Mouse (Mus musculus) urinary bladder, postnatal 36 days (tissue): ENCODE measurements around the gene Zswim4.

Experiments used
- DNase-seq, 2 experiments: peaks; one replicate each; pipeline ENCODE4 v3.0.0; 2022; ENCODE audit warnings: low spot score in 2 of 2, mixed read lengths in 1 of 2

The Zswim4 gene

DNA sequence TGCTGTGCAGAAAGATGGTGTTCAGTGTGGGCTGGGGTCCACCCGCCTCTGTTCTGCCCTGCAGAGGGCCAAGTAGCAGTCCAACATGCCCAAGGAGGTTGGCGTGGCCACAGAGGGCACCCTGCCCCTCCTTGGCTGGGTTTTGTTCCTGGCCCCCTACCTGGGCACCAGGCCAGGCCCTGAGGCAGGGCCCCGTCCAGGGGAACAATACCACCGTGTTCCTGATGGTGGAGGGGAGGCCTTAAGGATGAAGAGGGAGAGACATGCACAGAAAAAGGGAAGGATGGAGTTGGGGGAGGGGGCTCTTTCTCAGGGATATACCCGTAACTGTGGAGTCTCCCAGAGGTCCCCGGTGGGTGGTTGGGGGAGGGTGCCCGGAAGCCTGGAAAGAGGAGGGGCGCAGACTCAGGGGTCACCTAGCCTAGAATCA, 36.7 kb downstream of the Zswim4 start:
- DNase-seq = no peak

DNA sequence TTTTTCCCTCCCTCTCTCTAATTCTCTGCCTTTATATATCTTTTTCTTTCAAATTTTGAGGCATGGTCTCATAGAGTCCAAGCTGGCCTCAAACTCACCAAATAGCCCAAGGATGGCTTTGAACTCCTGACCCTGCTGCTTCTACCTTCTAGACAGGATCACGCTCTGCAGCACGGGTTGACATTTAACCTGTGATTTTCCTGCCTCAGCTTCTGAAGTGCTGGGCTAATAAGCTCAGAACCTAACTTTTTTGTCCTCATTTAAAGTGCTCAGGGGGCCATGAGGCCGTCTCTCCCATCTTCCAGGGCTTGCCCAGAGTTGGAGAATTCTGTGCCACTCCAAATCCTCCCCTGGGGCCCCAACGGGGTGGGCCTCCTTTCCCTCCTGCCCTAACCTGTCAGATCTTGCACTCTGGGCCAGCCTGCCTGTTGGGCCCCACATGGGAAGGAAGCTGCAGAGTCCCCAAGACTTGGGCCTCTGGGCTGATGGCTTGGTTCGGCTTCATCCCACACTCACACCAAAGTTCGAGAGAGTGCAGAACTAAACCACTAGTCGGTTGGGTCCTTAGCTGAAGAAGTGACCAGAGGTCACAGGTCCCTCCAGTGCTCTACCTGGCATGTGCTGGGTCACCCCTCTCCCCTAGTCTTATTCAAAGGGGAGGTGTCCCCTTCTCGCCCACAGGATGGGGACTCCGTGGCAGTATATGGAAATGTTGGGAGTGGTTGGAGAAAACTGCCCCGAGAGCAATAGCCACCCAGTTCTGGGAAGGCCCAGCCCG, 37.3 kb downstream of the Zswim4 start:
- DNase-seq = no peak

DNA sequence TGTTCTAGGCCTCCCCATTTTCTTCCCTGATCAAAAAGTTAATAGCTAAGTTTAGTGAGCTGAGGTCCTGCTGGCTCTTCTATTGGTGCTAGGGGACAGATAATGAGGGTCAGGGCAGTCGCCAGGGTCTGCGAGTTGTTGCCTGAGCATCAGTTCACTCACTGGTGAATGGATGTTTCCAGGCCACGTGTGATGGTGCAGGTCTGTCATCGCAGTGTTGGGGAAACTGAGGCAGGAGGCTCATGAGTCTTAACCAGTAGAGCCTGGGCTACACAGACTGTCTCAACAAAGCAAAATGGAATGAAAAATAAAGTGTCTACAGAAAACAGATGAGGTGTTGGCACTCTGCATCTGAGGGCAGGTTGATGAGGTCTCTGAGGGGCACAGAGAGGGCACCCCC, 38.0 kb downstream of the Zswim4 start:
- DNase-seq = no peak

DNA sequence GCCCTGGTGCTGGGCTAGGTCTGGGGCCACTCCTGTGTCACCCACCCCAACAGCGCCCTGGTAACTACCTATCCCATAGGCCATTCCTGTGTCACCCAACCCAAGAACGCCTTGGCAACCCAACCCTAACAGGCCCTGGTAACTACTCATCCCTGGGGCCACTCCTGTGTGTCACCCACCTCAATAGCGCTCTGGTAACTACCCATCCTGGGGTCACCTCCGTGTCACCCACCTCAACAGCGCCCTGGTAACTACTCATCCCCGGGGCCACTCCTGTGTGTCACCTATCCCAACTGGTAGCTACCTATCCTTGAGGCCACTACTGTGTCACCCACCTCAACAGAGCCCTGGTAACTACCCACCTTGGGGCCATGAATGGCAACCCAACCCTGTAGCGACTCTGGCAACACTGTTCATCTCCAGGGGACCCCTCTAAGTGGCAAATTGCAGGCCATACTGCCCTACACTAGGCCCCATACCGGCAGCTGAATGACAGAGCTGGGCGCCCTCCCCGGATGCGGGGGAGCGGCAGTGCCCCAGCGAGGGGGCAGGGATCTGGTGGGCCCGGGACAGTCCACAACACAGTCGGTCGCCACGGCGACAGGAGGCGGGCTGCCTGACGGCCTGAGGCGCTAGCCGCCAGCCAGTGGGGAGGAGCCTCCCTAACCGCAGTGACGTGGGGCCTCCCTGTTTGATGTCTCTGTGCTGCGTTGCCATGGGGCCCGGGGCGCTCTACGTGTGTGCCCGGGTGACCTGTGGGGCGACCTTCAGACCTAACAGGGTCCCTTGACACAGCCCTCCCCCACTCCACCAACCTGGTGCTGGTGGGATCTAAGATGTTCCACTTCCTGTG, 38.7 kb downstream of the Zswim4 start:
- DNase-seq = peak; percentile 86 to 89

DNA sequence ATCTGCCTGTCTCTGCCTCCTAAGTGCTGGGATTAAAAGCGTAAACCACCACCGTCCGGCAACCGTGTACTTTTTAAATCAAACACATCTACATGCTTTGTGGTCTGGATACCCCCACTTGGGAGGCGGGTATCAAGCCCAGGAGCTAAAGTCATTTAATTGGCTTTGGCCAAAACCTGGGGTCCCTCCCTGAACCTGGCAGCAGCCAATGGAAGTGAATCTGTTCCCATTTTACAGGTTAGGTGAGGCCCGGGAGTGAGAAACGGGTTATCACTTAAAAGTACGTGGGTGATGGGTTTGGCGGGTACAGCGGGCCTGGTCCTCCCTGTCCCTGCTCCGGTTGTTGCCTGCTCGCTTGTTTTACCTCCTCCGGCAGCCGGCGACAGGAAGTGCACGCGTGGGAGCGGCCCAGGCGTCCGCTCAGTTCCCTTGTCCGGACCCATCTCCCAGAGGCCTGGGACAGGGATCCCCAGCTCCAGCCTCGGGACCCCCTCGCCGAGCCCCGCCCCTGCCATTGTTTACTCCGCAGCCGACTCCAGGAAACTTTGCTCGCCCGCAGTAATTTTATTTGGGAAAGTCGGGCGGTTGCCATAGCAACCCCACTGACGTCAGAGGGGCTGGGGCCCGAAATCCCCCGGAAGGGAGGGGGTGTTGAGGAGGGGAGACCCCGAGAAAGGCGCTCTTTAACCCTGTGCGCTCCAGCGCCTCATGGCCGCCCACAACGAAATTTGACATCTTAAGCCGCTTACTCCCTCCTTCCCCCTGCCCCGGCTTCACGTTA, 39.5 kb downstream of the Zswim4 start:
- DNase-seq = peak; percentile 78 to 86

DNA sequence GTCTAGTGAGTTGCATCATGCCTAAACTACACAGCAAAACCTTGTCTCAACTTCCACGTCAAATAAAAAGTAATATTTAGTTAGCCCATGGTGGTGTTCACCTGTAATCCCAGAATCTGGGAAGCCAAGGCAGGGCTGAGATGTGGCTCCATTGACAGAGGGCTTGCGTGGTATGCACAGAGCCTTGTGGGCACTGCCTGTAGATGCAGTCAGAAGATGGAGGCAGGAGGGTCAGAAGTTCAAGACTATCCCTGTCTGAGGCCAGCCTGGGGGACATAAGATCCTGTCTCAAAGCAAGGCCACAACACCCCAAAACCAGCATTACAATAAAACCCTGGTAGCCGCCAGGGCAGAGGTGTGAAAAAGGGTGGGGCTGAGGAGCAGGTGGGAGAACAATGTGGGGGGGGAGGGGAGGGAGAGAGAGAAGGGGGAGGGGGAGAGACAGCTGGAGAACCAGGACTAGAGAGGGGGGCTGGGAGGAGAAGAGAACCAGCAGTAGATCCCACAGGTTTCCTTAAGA, 42.6 kb downstream of the Zswim4 start:
- DNase-seq = no peak

DNA sequence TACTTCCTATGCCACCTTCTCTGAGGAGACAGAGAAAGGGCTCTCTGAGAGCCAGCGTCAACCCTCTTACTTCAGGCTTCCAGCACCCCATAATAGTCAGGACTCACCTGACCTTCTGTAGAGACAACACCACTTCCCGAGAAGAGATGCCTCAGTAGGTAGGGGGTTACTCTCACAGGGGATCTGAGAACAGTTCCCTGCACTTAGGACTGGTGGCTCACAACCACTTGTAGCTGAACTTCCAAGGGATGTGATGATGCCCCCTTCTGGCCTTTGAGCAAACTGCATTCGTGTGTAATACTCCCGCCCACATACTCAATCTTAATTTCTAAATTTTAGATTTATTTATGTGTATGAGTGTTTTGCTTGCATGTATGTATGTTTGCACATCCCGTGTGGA, 43.3 kb downstream of the Zswim4 start:
- DNase-seq = no peak

DNA sequence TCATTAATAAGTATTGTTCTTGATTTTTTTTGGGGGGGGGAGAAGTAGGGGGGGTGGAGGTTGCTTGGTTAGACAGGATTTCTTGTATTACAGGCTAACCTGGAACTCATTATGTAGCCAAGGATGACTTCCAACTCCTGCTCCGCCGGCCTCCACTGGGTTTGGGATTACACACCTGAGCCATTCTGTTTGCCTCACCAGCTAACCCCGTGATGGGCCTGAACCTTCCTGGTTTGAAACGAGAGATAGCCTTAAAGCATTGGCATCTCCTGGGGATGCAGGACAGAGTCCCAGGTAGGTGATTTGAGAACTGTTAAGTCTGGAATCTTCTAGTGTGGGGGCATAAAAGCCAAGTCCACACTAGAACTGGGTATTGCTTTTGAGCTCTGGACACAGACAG, 43.7 kb downstream of the Zswim4 start:
- DNase-seq = no peak

DNA sequence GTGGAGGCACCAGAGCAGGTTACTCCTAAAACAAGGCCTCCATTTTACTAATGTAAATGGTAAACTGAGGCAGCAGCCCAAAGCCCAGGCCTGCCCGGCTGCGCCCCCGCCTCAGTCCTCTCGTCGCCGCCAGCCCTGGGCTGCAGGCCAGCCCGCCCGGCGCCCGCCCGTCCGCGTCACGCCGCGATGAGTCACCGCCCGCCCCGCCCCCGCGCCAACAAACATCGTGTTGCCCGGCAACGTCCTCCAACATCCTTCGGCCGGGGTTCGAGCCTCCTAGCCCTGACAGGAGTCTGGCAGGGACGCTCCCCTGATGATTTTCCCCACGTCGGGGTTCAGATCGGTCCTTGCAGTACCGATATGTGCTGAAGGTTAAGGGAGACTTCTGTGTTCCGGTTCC, 44.3 kb downstream of the Zswim4 start:
- DNase-seq = peak; percentile 83 to 85

DNA sequence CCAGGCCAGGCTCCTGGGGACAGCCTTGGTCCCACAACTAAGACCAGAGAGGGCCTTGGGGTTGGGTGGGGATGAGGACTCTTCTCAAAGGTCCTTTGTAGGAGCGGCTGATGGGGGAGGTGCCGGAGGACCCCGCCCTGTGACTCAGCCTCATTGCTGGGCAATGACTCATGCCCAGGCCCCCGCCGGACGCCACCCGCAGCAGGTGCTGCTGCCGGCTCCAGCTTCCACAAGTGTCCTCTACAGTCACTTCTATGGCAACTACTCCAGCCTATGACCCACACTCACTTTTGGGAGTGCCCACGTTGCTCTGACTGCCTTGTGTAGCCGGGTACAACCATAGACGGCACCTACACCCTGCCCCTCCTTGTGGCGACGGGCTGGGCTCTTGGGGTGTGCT, 44.8 kb downstream of the Zswim4 start:
- peak; percentile 82 to 87 for DNase-seq

DNA sequence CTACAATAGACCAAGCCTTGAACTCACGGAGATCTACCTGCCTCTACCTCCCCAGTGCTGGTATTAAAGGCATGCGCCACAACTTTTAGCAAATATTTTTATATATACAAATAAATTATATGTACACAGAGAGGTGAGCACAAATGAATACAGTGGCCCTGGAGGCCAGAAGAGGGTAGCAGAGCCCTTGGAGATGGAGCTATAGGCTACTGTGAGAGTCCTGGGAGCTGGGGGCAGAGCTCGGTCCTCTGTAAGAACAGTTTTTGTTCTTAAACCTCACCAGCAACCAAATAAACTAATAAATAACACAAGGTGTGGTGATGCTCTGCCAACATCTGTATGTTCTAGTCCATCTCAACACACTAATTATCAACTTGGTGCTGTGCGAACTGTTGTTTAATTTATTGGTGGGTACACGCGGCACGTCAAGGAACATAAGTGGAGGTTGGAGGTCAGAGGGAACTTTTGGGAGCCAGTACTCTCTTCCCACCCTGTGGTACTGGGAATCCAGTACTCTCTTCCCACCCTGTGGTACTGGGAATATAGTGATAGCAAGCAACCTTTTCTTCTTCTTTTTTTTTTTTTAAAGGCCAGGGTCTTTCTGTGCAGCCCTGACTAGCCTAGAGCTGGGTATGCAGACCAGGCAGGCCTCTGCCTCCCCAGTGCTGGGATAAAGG, 46.5 kb downstream of the Zswim4 start:
- DNase-seq = no peak

DNA sequence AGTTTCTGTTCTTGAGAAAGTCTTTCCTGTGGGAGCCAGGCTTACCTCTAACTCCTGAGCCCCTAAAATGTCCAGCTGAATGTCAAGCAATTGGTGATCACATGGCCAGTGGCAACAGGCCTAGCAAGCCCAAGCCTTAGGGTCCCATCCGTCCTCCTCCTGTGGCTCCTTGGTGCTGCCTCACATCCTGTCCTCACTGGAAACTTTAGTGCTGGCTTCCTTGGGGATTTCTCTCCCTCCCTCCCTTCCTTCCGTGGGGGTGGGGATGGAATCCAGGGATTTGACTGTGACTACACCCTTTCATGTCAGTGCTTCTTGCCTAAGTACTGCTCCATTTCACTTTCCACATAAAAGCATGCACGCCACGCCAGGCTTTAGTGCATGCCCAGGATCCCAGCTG, 47.3 kb downstream of the Zswim4 start:
- DNase-seq = no peak

DNA sequence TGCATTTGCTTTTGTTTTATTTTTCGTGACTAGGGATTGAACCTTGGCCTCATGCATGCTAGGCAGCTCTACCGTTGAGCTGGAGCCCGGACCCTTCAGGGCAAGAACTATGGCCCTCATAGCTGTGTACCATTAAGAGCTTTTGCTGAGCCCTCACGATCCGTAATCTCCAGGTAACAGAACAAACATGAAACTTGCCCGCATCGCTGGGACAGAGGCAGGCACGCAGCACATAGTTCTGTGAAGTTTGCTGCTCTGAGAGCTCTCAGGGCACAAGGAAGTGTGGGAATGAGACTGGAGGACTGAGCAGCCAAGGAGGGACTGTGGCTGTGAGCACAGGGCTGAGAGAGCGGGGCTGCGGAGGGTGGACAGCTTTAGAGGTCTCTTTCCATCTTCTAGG, 48.2 kb downstream of the Zswim4 start:
- no peak for DNase-seq

DNA sequence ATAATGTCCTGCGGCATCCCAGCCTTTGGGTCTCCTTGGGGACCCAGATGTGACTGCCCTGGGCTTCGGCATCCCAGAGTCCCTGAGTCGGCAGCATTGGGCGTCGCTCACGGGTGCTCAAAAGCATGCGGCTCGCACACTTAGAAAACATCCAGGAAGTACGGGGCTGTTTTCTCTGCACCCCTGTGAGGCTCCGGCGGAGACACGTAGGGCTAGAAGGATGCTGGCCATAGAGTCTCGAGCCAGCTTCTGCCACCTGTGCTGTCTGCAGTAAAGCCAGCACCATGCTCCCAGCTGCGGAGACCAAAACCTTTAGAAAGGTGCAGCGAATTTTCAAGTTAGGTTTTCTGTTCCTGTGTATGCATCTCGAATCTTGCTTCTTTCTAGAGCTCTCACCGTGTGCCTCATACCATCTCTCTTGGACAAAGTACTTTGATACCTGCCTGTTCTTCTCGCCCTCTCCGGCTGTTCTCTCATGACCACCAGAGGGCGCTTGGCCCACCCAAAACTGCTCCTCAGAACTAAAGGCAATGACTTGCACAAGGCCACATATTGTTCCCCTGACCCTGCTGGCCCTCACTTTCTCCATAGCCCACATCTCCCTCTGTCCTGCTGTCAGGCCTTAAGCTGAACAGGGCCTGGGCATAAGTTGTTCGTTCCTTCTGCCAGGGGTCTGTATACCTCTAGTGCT, 49.6 kb downstream of the Zswim4 start:
- DNase-seq = peak in 1 of 2 experiments; percentile 32

DNA sequence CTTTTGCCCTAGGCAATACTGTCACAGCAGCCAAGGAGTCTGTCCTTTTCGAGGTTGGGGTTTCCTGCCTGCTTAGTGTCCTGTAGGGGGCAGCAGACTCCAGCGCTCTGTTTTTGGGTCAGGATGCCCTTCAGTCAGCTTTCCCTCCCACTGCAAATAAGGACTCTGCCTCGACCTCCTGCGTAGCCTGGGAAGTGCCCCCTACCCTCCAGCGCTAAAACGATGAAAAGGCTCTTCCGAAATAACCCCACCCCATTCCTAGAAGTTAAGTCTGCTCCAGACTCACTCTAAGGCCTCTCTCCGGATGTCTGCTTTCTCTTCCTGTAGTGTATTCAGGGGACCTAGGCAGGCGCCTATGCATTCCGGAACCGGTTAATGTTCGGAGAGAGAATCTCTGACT, 50.3 kb downstream of the Zswim4 start:
- peak; percentile 61 to 72 for DNase-seq

DNA sequence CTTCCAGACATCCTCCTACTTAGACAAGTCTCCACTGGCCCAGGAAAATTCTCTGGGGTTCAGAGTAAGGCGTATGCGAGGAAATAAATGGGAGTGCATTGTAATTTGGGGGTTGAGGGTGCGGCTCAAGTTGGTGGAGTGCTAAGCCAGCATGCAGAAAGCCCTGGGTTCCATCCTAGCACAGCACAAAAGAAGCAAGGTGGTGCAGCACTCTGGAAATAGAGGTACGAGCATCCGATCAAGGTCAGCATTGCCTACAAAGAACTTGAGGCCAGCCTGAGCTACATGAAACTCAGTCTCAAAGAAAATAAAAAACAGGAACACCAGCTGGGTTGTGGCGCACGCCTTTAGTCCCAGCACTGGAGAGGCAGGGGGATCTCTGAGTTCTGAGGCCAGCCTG, 51.7 kb downstream of the Zswim4 start, which contains the start of gene Nanos3:
Gene Nanos3 (minus strand): TSS at position 101 of the 400 bp plus-strand sequence.
- no peak for DNase-seq

DNA sequence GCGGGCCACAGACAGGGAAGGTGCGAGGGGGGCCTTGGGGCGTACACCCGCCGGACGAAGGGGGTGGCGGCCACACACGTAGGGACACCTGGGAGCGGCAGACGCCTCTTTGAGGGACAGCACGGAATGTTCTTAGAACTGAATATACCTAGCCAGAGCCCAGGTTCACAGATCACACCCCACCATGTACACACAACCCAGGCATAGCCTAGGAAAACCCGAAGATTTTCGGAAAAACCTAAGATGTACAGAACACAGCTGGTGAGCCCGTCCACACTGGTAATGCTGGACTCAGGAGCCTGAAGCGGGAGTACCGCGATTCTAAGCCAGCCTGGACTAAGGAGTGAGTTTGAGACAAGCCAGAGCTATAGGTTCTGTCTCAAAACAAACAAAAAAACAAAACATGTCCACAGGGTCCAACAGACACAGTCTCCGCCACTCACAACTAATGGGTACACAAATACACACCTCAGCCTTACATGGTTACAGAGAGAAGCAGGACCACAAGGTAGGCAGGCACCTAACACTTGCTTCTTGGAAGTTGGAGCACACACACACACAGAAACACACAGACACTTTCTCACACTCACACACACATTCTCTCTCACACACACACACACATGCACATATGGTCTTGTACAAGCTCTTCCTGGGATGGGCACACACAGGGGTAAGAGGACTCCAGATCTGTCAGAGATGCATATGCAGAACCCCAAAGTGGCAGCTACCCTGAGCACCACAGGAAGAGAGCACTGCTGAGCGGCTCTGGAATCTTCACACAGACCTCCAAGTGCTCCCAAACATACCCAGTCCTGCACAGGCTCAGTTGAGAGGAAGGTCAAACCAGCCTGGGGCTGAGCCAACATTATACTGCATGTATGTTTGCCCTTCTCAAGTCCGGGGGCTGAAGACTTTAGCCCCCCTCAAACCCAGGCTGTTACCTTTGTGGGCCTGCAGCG, 52.5 kb downstream of the Zswim4 start:
- peak in 1 of 2 experiments; percentile 23 for DNase-seq

DNA sequence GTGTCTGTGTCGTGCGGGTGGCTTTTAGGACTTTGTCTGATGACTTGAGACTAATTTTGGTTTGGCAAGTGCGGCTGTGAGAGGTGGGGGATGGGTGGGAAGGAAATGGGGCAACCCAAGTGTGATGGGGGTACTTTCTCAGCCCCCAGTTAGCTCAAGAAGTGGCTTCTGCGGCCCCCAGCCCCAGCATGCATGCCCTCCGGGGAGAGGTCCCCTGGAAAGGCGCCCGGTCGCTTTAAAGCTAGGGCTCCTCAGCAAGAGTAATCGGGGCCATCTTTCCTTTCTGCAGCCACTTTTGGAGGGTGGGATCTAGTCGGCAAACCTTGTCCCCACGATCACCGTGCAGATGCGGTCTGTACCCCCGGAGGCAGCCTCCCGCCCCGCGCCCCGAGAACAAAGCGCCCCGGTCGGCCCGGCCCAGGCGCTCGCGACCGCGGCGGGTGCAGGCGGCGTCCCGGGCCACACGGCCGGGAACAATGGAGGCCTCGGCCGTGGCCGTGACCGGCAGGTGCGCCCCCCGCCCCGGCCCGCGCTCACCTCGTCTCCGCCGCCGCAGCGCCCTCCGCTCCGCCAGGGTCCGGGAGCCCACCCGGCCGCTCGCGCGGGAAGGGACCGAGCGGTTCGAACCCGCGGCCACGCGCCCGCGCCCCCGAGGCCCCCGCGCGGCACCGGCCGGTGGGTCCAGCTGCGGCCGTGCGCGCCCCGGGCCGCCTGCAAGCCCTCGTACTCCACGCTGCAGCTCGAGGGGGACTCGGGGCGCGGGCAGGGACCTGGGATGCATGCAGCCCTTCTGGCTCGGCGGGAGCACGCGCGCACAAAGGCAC, 53.4 kb downstream of the Zswim4 start:
- no peak for DNase-seq

DNA sequence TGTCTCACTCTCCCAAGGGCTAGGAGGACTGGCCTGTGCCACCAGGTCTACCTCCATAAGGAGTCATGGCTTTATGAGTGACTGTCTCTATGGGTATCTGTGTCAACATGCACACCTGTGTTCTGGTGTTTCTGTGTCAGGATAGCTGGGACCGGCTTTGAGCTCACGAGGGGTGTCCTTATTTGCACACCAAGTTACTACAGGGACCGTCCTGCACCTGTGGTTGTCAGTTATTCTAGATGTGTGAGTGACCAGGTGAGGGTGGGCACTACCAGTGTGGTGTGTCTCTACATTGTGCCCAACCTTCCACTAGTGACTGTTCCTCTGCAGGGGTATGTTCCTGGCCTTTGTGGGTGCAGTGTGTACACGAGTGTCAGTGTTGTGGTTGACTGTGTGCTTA, 54.0 kb downstream of the Zswim4 start:
- no peak for DNase-seq
